Mouse (Mus musculus): ENCODE measurements at regions not wholly inside any gene's neighbourhood (a gene's known extent, or its start where the extent isn't known, plus 50 kb on each side); places are given as distances from the start of the nearest gene placed in this dataset.

DNA sequence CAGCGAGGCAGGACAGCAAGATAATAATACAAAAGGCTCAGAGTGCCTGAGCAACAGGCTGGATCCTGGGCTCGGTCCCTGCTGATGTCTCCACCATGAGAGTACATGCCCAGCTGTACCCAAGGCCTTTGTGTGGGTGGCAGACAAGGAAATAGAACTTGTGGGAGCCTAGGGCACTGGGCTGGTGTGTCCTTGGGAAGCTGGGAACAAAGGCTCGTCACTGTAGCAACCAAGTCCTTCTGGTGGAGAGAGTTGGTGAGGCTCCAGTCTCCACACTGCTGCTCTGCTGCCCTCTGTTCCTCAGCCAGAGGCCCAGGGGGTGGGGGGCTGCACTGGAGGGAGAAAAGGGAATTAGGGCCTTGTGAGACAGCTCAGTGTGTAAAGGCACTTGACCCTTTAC, 66.2 kb upstream of the Disp3 start:
- TF ChIP-seq CTCF (conservative IDR thresholded peaks at IDR 0.05; ENCODE audit: low read length) = no peak
- TF ChIP-seq POU5F1 (IDR thresholded peaks at IDR 0.05; ENCODE audit: borderline replicate concordance, low read length) = no peak
- TF ChIP-seq NANOG (IDR thresholded peaks at IDR 0.05; ENCODE audit: borderline replicate concordance, low read length) = no peak
